Mouse (Mus musculus) lung, embryonic 16.5 days (tissue): ENCODE measurements around the gene Tdrd9. TPM values are rescaled to one million over a fixed set of nuclear protein-coding genes. Genes with fewer than 3 reads are reported as not detected.

Source experiments
- ATAC-seq: fragments of 200-750 bp; cut with Nextera tagmentation; 2 replicates; pipeline ENCODE4 v1.8.0; 2017; ENCODE audit warnings: low read depth, mild to moderate bottlenecking, moderate library complexity
- H3K27ac ChIP-seq: fragments of 300-500 bp; sonication (generic); 2 replicates; pipeline ENCODE4 v1.5.1; 2014; ENCODE audit warnings: mild to moderate bottlenecking, control low read depth, low read length
- H3K27me3 ChIP-seq: fragments of 300-500 bp; sonication (generic); 2 replicates; pipeline ENCODE4 v1.6.1; 2014; ENCODE audit warnings: low read depth, low read length, mixed read lengths; ENCODE audit not compliant: control insufficient read depth, insufficient read depth
- H3K36me3 ChIP-seq: fragments of 300-500 bp; sonication (generic); 2 replicates; pipeline ENCODE4 v1.6.1; 2014; ENCODE audit warnings: low read length; ENCODE audit not compliant: control insufficient read depth, insufficient read depth
- H3K4me1 ChIP-seq: fragments of 300-500 bp; sonication (generic); replicated peaks from 2 replicates; pipeline ENCODE4 v1.6.1; 2014; ENCODE audit warnings: low read length, mixed read lengths; ENCODE audit not compliant: control insufficient read depth, insufficient read depth
- H3K4me2 ChIP-seq: fragments of 300-500 bp; sonication (generic); 2 replicates; pipeline ENCODE4 v1.6.1; 2014; ENCODE audit warnings: low read depth, low read length, control low read depth
- H3K4me3 ChIP-seq: fragments of 300-500 bp; sonication (generic); 2 replicates; pipeline ENCODE4 v1.5.1; 2014; ENCODE audit warnings: mild to moderate bottlenecking, low read length, control low read depth
- H3K9ac ChIP-seq: fragments of 300-500 bp; sonication (generic); 2 replicates; pipeline ENCODE4 v1.6.1; 2014; ENCODE audit warnings: low read length, control low read depth
- H3K9me3 ChIP-seq: fragments of 300-500 bp; sonication (generic); 2 replicates; pipeline ENCODE4 v1.6.1; 2016; ENCODE audit warnings: low read length; ENCODE audit not compliant: control insufficient read depth
- WGBS: fragments of 180-500 bp; shearing (Covaris S2); extraction: QIAGEN DNeasy Blood & Tissue Kit; methylation state at CpG from one replicate; pipeline ENCODE4 v1.1.7; 2014; 5-methylcytosine and 5-hydroxymethylcytosine counted together
- polyA plus RNA-seq: library from polyadenylated mRNA; unstranded; fragments of >200 nt; fragmentation: Nextera tagmentation; extraction: Ambion mirVana; gene quantifications from 2 replicates; pipeline ENCODE4 v1.2.1, GENCODE M21; 2015

Tdrd9 gene
- polyA plus RNA-seq, 1 experiment from 2014 or later: 0.23 TPM

DNA sequence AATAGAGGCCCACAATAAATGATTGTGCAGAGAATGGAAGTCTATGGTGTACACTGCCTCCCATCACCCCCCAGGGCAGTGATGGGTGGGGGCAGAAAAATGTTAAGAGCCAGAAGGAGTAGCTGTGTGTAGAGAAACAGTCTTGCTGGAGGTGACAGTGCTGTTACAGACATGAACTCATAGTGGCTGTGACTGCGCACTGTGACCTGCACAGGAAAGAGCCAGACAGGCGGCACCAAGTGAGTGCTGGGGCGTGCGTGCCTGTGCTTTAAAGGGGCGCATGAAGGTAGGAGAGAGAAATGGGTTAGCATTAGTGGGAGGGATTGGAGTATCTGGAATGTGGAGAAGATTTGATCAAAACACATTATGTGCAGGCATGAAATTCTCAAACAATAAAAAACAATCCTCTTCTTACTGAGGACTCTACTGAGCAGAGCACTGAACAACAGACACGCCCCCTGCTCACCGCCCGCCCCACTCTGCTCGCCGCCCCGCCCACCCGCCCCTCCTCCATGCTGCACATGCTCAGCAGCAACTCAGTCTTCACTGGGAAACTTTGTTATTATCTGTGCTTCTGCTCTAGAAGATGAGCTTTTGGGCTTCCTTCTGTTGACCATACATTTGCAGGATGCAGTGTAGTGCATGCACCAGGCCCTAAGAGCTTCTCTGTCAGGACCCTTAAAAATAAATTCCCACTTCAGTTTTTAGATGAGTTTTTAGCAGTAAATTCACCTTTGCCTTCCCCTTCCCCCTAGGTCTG is 41.3 kb downstream of the Tdrd9 start:
- no peaks in the 10 kb centered on the region for H3K27me3 ChIP-seq
- no peaks in the 10 kb centered on the region for H3K4me1 ChIP-seq
- no peak overlapping the region for H3K4me3 ChIP-seq
- H3K27ac ChIP-seq: no peak overlapping the region
- no peaks in the 10 kb centered on the region for H3K36me3 ChIP-seq
- WGBS: 43% methylated on average over 12 of the region's 12 CpGs
- H3K9me3 ChIP-seq: no peaks in the 10 kb centered on the region
- no peak overlapping the region; the same call in 1 of the 2 replicates for H3K4me2 ChIP-seq
- ATAC-seq: 0 out of 2 replicates have a peak, but pooled peaks have one; percentile 45
- no peak overlapping the region for H3K9ac ChIP-seq

GRCm38 (mm10) chr12:112013271-112013801 is 42.0 kb downstream of the Tdrd9 start:
- Histone ChIP-seq H3K9ac (no peak overlapping the region), H3K4me2 (no peak overlapping the region; the same call in 1 of the 2 replicates), H3K36me3 (no peaks in the 10 kb centered on the region), H3K9me3 (no peaks in the 10 kb centered on the region), H3K27me3 (no peaks in the 10 kb centered on the region), H3K4me1 (no peaks in the 10 kb centered on the region), H3K4me3 (no peak overlapping the region), H3K27ac (no peak overlapping the region)
- no peak for ATAC-seq
- WGBS: 47% methylated on average over 14 of the region's 14 CpGs

DNA sequence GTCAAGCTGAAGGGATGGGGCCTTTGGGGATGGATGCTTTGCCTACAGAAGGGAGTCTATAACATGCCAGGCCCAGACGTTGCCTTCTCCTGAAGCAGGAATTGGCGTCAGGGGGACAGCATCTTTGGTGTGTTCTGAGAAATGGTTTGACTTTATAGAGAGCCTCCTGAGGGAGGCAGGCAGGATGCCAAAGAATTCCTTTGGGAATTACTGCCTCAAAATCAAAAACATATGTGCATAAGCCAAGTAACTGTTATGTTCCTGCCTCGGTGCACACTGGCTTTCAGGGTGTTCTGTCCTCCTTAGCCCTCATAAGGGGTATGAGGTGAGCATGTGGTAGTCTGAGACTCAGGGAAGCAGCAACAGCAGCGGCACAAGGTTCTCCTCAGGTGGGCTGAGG is 45.0 kb downstream of the Tdrd9 start:
- WGBS: 48% methylated on average over 4 of the region's 4 CpGs
- no peak overlapping the region for H3K4me2 ChIP-seq
- no peaks in the 10 kb centered on the region for H3K4me1 ChIP-seq
- H3K9ac ChIP-seq: no peak overlapping the region
- ATAC-seq: no peak
- H3K36me3 ChIP-seq: no peaks in the 10 kb centered on the region
- H3K27me3 ChIP-seq: no peaks in the 10 kb centered on the region
- H3K9me3 ChIP-seq: peaks cover 5% of the 10 kb centered on the region
- H3K4me3 ChIP-seq: no peak overlapping the region
- no peak overlapping the region for H3K27ac ChIP-seq

DNA sequence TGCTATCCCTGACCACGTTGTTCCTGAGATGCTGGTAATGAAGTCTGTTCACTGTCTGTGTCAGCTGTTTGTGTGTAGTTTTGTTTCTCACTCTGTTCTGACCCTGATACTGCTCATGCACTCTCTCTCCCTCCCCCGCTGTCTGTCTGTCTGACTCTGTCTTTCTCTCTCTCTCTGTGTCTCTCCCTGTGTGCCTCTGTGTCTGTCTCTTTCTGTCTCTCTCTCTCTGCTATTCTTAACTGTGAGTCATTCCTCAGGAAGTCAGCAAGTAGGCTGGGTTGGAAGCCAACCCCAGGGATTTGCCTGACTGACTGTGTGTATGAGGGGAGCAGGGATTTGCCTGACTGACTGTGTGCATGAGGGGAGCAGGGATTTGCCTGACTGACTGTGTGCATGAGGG is 51.9 kb downstream of the Tdrd9 start:
- no peak for ATAC-seq
- WGBS: 62% methylated on average over 2 of the region's 2 CpGs
- H3K9me3 ChIP-seq: peaks cover 5% of the 10 kb centered on the region
- H3K9ac ChIP-seq: no peak overlapping the region
- H3K4me3 ChIP-seq: no peak overlapping the region
- no peak overlapping the region for H3K27ac ChIP-seq
- no peaks in the 10 kb centered on the region for H3K4me1 ChIP-seq
- no peaks in the 10 kb centered on the region for H3K27me3 ChIP-seq
- H3K36me3 ChIP-seq: no peaks in the 10 kb centered on the region
- no peak overlapping the region for H3K4me2 ChIP-seq

- Histone ChIP-seq H3K9ac (no peak overlapping the region), H3K9me3 (peaks cover 5% of the 10 kb centered on the region), H3K4me2 (no peak overlapping the region), H3K4me3 (no peak overlapping the region), H3K27ac (no peak overlapping the region), H3K27me3 (no peaks in the 10 kb centered on the region), H3K4me1 (no peaks in the 10 kb centered on the region), H3K36me3 (no peaks in the 10 kb centered on the region)
- 82% methylated on average over 17 of the region's 17 CpGs for WGBS
- no peak for ATAC-seq
Observed at GRCm38 (mm10) chr12:112024581-112025310, 53.4 kb downstream of the Tdrd9 start.

DNA sequence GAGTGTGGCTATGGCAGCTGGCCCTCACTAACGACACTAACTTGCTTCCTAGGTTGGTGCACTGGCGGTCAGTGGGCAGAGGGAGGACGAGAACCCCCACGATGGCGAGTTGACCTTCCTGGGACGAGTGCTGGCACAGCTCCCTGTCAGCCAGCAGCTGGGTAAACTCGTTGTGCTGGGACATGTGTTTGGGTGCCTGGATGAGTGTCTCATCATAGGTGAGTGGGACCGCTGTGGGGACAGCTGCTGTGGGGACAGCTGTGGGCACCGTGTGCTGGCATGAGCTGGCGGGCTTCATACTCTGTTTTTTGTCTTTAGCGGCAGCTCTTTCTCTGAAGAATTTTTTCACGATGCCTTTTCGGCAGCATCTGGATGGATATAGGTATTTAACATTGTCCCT is 54.1 kb downstream of the Tdrd9 start:
- no peak for ATAC-seq
- H3K36me3 ChIP-seq: no peaks in the 10 kb centered on the region
- H3K4me3 ChIP-seq: no peak overlapping the region
- H3K4me2 ChIP-seq: no peak overlapping the region
- H3K4me1 ChIP-seq: no peaks in the 10 kb centered on the region
- H3K9me3 ChIP-seq: peaks cover 4% of the 10 kb centered on the region
- no peaks in the 10 kb centered on the region for H3K27me3 ChIP-seq
- H3K9ac ChIP-seq: no peak overlapping the region
- WGBS: 73% methylated on average over 13 of the region's 13 CpGs
- no peak overlapping the region for H3K27ac ChIP-seq

- ATAC-seq: no peak
- Histone ChIP-seq H3K27me3 (no peaks in the 10 kb centered on the region), H3K4me3 (no peak overlapping the region), H3K36me3 (no peaks in the 10 kb centered on the region), H3K9ac (no peak overlapping the region), H3K4me1 (no peaks in the 10 kb centered on the region), H3K4me2 (no peak overlapping the region), H3K9me3 (peaks cover 2% of the 10 kb centered on the region), H3K27ac (no peak overlapping the region)
- WGBS: 60% methylated on average over 14 of the region's 14 CpGs
Observed at GRCm38 (mm10) chr12:112025907-112026645, 54.7 kb downstream of the Tdrd9 start.

DNA sequence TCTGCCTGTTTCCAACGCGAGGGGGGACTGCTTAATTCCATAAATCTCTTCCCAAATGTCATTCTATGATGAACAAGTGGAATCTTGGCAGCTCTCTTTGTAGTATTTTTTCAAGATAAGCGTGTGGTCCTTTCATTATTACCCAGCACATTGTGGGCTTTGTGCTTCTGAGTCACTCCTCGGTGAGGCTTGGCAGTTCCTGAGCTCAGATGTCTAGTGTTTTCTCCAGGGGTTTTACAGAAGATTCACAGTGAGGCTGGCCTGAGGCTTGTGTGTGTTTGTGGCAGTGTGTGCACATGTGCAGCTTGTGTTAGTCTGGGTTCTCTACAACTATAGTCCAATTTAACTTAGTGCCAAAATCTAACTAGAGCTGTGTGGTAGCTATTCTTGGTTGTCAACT is 56.0 kb downstream of the Tdrd9 start:
- H3K27ac ChIP-seq: no peak overlapping the region
- no peak for ATAC-seq
- no peaks in the 10 kb centered on the region for H3K4me1 ChIP-seq
- no peak overlapping the region for H3K9ac ChIP-seq
- no peak overlapping the region for H3K4me2 ChIP-seq
- no peak overlapping the region for H3K4me3 ChIP-seq
- H3K9me3 ChIP-seq: no peaks in the 10 kb centered on the region
- H3K27me3 ChIP-seq: no peaks in the 10 kb centered on the region
- 75% methylated on average over 4 of the region's 4 CpGs for WGBS
- H3K36me3 ChIP-seq: no peaks in the 10 kb centered on the region
